Mouse (Mus musculus) CH12.LX (cell line): ENCODE data around the gene Cox4i2. TPM values are rescaled to one million over a fixed set of nuclear protein-coding genes. Genes with fewer than 3 reads are reported as not detected.

Experiments used
- DNase-seq: peaks from one replicate; pipeline ENCODE4 v3.0.0-alpha.2; 2013; ENCODE audit errors: extremely low read depth
- H3K27ac ChIP-seq: 2 replicates; pipeline ENCODE4 v1.5.1; 2012; ENCODE audit warnings: low read depth, mild to moderate bottlenecking, control low read depth, moderate library complexity; ENCODE audit not compliant: insufficient read depth
- H3K27me3 ChIP-seq: replicated peaks from 2 replicates; pipeline ENCODE3; 2012; ENCODE audit warnings: inconsistent platforms
- H3K36me3 ChIP-seq, 2 experiments: replicated peaks in 1 of 2; 2 replicates each; pipeline versions ENCODE3 to v1.6.1; 2012; ENCODE audit warnings: inconsistent platforms in 1 of 2, low read length in 1 of 2, mild to moderate bottlenecking in 1 of 2, mixed read lengths in 1 of 2, moderate library complexity in 1 of 2; ENCODE audit not compliant: control insufficient read depth in 1 of 2, insufficient read depth in 1 of 2
- H3K4me1 ChIP-seq, 2 experiments: 2 replicates each; pipeline ENCODE4 v1.6.1; 2012; ENCODE audit warnings: inconsistent platforms in 1 of 2, moderate library complexity in 1 of 2; ENCODE audit not compliant: insufficient read depth in 2 of 2, control insufficient read depth in 1 of 2
- H3K4me2 ChIP-seq: 2 replicates; pipeline ENCODE4 v1.6.1; 2012; ENCODE audit warnings: low read depth, mild to moderate bottlenecking, control low read depth; ENCODE audit not compliant: poor library complexity, insufficient read depth, severe bottlenecking
- H3K4me3 ChIP-seq, 3 experiments: fragments of 150-350 bp in 1 of 3; sonication (generic) in 1 of 3; replicated peaks in 1 of 3; 2 replicates each; pipeline versions ENCODE3 to v1.5.1; 2011 to 2012; ENCODE audit warnings: low read depth in 2 of 3, low read length in 2 of 3, mild to moderate bottlenecking in 2 of 3, moderate library complexity in 2 of 3, control low read depth in 1 of 3, improper control_type of control experiment in 1 of 3, inconsistent platforms in 1 of 3, mixed read lengths in 1 of 3; ENCODE audit not compliant: poor library complexity in 1 of 3
- H3K79me2 ChIP-seq: replicated peaks from 2 replicates; pipeline ENCODE4 v1.6.1; 2012; ENCODE audit warnings: mild to moderate bottlenecking, moderate library complexity; ENCODE audit not compliant: control insufficient read depth, poor library complexity, insufficient read depth, severe bottlenecking; ENCODE audit errors: extremely low read depth
- H3K9ac ChIP-seq: 2 replicates; pipeline ENCODE4 v1.6.1; 2012; ENCODE audit warnings: low read depth, mild to moderate bottlenecking, control low read depth, moderate library complexity; ENCODE audit not compliant: insufficient read depth
- H3K9me3 ChIP-seq: replicated peaks from 2 replicates; pipeline ENCODE3; 2012; ENCODE audit warnings: low read length, inconsistent platforms, mixed read lengths
- CTCF ChIP-seq, 2 experiments: IDR thresholded peaks in 1 of 2; conservative IDR thresholded peaks in 1 of 2; 2 replicates each; pipeline ENCODE4 v1.5.1; 2011 to 2012; ENCODE audit warnings: low read depth in 2 of 2, low read length in 2 of 2, improper control_type of control experiment in 1 of 2, inconsistent platforms in 1 of 2, mild to moderate bottlenecking in 1 of 2, moderate library complexity in 1 of 2
- E2F4 ChIP-seq: IDR thresholded peaks from 2 replicates; pipeline ENCODE4 v1.6.1; 2011; ENCODE audit warnings: low read depth, low read length, improper control_type of control experiment; ENCODE audit not compliant: insufficient replicate concordance
- ELF1 ChIP-seq: IDR thresholded peaks from 2 replicates; pipeline ENCODE4 v1.6.1; 2014; ENCODE audit warnings: low read depth, mild to moderate bottlenecking, inconsistent platforms, low read length, improper control_type of control experiment
- EP300 ChIP-seq: IDR thresholded peaks from 2 replicates; pipeline ENCODE4 v1.6.1; 2011; ENCODE audit warnings: low read length, improper control_type of control experiment
- JUND ChIP-seq: conservative IDR thresholded peaks from 2 replicates; pipeline ENCODE4 v1.6.1; 2011; ENCODE audit warnings: low read depth, low read length, improper control_type of control experiment
- MAZ ChIP-seq: IDR thresholded peaks from 2 replicates; pipeline ENCODE4 v1.6.1; 2012; ENCODE audit warnings: low read depth, mild to moderate bottlenecking, inconsistent platforms, low read length, improper control_type of control experiment, moderate library complexity
- MEF2A ChIP-seq: IDR thresholded peaks from 2 replicates; pipeline ENCODE4 v1.6.1; 2014; ENCODE audit warnings: low read depth, mild to moderate bottlenecking, inconsistent platforms, low read length, improper control_type of control experiment, borderline replicate concordance
- MXI1 ChIP-seq: IDR thresholded peaks from 2 replicates; pipeline ENCODE4 v1.6.1; 2011; ENCODE audit warnings: mild to moderate bottlenecking, low read depth, low read length, improper control_type of control experiment
- MYC ChIP-seq: IDR thresholded peaks from 2 replicates; pipeline ENCODE4 v1.6.1; 2011; ENCODE audit warnings: low read depth, mild to moderate bottlenecking, improper control_type of control experiment, low read length
- PAX5 ChIP-seq: IDR thresholded peaks from 2 replicates; pipeline ENCODE4 v1.6.1; 2012; ENCODE audit warnings: low read length, inconsistent platforms, mixed read lengths
- RCOR1 ChIP-seq: conservative IDR thresholded peaks from 2 replicates; pipeline ENCODE4 v1.6.1; 2012; ENCODE audit warnings: low read depth, mild to moderate bottlenecking, inconsistent platforms, low read length, improper control_type of control experiment
- ZKSCAN1 ChIP-seq: IDR thresholded peaks from 2 replicates; pipeline ENCODE4 v1.6.1; 2012; ENCODE audit warnings: low read depth, inconsistent platforms, low read length, improper control_type of control experiment, borderline replicate concordance
- ZMIZ1 ChIP-seq: IDR thresholded peaks from 2 replicates; pipeline ENCODE4 v1.6.1; 2012; ENCODE audit warnings: low read depth, mild to moderate bottlenecking, inconsistent platforms, low read length, improper control_type of control experiment
- ZNF384 ChIP-seq: IDR thresholded peaks from 2 replicates; pipeline ENCODE4 v1.6.1; 2012; ENCODE audit warnings: low read depth, low read length, improper control_type of control experiment, inconsistent platforms
- dilution Hi-C: fragments of 300-500 bp; cut with MboI; formaldehyde crosslinking; loops from 2 replicates; pipeline ENCODE4 v1.14.3; 2020; ENCODE audit warnings: low sequenced_read_pairs; ENCODE audit not compliant: extremely low pct_unique_long_range_greater_than_20kb, extremely low pct_ligation_motif_present
- in situ Hi-C: fragments of 300-500 bp; cut with MboI; formaldehyde crosslinking; loops from 3 replicates; pipeline ENCODE4 v1.14.3; 2019; ENCODE audit warnings: low sequenced_read_pairs, low pct_ligation_motif_present, low pct_unique_long_range_greater_than_20kb, mixed read lengths
- polyA plus RNA-seq: library from polyadenylated mRNA; unstranded; fragments of >175 nt; gene quantifications from 2 replicates; pipeline ENCODE4 v1.2.1, GENCODE M21; 2012; ENCODE audit warnings: low read depth; ENCODE audit not compliant: insufficient read length
- total RNA-seq, 2 experiments: library from RNA; depleted of rRNA; stranded (reverse); fragments of 300-350 nt in 1 of 2; fragments of >200 nt in 1 of 2; gene quantifications; 2 replicates each; pipeline ENCODE4 v1.2.3; 2012 to 2014

Gene Cox4i2
- total and polyA plus RNA-seq, 3 experiments = not detected

DNA sequence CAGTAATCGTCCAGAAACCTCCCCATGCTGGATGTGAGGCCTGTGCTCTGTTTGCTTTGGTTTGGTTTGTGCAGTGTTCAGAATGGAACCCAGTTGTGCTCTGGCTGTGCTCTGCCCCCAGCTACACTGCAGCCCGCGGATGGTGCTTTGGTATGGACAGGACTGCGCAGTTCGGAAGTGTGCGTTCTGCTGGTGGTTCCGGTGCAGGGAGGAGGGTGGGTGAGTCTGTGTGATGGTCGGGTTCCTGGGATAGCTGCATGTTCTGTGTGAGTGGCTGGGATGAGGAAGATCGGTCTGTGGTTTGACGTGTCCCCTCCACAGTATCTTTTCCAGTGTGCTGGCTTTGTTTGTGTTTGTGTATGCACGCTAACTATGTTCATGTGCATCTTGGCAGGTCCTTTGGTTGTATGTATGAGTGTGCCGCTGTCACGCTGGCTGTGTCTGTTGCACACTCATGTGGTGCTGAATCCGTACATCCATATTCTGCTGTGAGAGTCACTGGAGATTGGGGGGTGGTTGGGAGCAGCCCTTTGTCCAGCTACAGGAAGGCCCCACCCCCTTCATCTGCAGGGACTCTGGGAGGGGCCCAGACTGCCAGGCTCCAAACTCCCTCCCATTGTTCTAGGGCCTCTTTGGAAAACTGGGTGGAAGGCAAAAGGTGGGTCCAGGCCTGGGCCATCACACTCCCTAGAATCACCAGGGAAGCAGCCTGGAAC lies 26.0 kb upstream of the Cox4i2 start:
- dilution Hi-C loops = no loop called here
- H3K4me3 ChIP-seq = no peak overlapping the region

DNA sequence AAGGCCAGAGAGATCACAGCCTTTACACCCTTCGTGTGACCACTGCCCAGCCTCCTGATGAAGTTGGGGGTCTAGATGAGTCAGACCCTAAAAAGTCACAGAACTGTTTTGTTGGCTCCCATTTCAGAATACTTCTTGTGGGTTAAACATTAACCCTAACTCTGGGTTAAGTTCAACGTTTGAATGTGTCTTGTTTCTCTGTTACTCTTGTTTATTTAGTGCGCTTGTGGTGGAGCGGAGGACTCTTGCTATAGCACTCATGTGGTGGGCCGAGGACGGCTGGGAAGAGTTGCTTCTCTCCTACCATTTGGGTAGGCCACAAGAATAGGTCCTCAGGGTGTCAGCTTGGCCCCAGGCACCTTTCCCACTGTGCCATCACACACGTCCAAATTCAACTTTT lies 25.4 kb upstream of the Cox4i2 start:
- DNase-seq = no peak
- no peak overlapping the region for H3K9ac ChIP-seq
- H3K4me3 ChIP-seq = no peak overlapping the region
- in situ Hi-C loops = no loop called here
- no peaks in the 10 kb centered on the region for H3K36me3 ChIP-seq
- dilution Hi-C loops = no loop called here
- H3K9me3 ChIP-seq = no peaks in the 10 kb centered on the region
- peaks cover 4 to 19% of the 10 kb centered on the region in 2 experiments for H3K4me1 ChIP-seq
- no peak overlapping the region for H3K27ac ChIP-seq
- TF ChIP-seq JUND (no peak), MXI1 (no peak), ZMIZ1 (no peak), ZKSCAN1 (no peak), CTCF (conservative IDR thresholded peaks at IDR 0.05 in 1 of 2, IDR thresholded peaks at IDR 0.05 in 1 of 2; ENCODE audit: low read depth in 2 of 2, low read length in 2 of 2) (no peak), ZNF384 (no peak), EP300 (no peak), E2F4 (no peak), ELF1 (no peak), RCOR1 (no peak)
- peaks cover 25% of the 10 kb centered on the region for H3K27me3 ChIP-seq
- no peaks in the 10 kb centered on the region for H3K79me2 ChIP-seq
- no peak overlapping the region for H3K4me2 ChIP-seq

More for the DNA sequence above, 26.0 kb upstream of the Cox4i2 start:
- Histone ChIP-seq H3K4me2 (no peak overlapping the region), H3K27me3 (peaks cover 20% of the 10 kb centered on the region), H3K36me3 (no peaks in the 10 kb centered on the region), H3K9me3 (no peaks in the 10 kb centered on the region)
- DNase-seq = no peak
- TF ChIP-seq ELF1 (no peak), MAZ (no peak), EP300 (no peak), MEF2A (no peak), ZMIZ1 (no peak), PAX5 (no peak), MYC (no peak)
- TF ChIP-seq, all 38 proteins: peak for 0
- no peaks in the 10 kb centered on the region for H3K79me2 ChIP-seq
- no peak overlapping the region for H3K9ac ChIP-seq
- in situ Hi-C loops = no loop called here
- H3K27ac ChIP-seq = no peak overlapping the region
- H3K4me1 ChIP-seq = peaks cover 4 to 19% of the 10 kb centered on the region in 2 experiments
